Mouse (Mus musculus): Measurements from ENCODE around the gene Cyb5b.

DNA sequence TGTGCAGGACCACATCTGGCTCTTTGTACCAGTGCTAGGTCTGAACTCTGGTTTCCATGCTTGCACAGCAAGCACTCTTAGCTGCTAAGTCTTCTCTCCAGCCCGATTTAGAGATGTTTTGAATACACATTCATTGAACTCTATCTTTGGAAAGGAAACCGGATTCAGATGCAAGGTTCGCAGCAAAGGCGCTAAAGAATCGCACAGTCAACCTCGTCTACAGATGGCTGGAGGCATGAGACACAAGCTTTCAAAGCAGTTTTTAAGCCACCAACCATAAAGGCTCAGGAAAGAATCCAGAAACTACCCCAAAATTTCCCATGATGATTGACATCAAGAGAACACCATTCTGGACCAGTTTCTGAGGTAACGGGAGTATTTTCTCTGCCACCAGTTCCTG, 61.6 kb downstream of the Cyb5b start:
- no peak for TF ChIP-seq POLR2A (IDR thresholded peaks at IDR 0.05; ENCODE audit: borderline replicate concordance, extremely low read depth, insufficient read depth, insufficient read length, poor library complexity, severe bottlenecking)
- no peak for TF ChIP-seq CTCF (IDR thresholded peaks at IDR 0.05; ENCODE audit: borderline replicate concordance, extremely low read depth, insufficient read depth, insufficient read length)

Data from brain, embryonic 14.5 days (tissue).